Mouse (Mus musculus): ENCODE results near the gene Prodh2. TPM values are rescaled to one million over a fixed set of nuclear protein-coding genes. Genes with fewer than 3 reads are reported as not detected.

Gene Prodh2
- polyA plus RNA-seq (2014; fragmentation: Illumina TruSeq; extraction: RNeasy Lipid Tissue Mini Kit (QIAGEN cat#74804); ENCODE audit: low read depth, low replicate concordance), result not detected

GRCm38 (mm10) chr7:30493401-30493931, at the start of gene Prodh2:
TSS of gene Prodh2 (plus strand) at chr7:30493622.

DNA sequence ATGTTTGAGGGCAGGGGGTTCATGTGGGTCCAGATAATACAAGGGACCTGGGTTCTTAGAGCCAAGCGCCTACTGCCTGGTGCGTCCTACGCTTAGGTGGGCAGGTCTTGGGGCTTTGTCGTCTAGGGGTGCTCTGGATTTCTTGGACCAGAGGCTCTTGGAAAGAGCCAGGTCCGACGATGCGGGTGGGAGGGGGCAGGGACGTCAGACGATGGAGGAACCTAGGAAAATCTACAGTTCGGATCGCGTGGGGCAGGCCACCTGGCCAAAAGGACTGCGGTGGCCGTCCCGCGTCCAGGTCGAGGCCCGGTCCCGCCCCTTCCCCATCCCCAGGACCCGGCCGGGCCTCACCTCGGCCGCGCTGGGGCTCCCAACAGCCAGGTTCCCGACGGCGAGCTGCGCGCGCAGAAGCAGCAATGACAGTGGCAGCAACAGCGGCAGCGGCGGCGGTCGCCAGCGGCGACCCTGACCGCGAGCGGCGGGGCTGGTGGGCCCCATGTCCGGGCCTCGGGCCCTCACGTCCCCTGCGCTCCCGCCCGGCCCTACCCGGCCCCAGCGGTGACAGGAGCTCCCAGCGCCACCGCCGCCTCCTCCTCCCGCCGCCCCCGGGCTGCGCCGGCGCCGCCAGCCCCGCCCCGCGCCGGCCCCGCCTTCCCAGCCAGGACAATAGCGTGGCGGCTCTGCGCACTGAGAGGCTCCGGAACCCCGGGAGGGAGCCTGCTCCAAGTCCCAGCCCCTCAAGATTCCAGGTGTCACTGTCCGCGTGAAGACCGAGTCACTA, 48.3 kb upstream of the Prodh2 start, which contains the start of gene Aplp1:
Gene Aplp1 (minus strand): TSS at position 565 of the 781 bp plus-strand sequence.

GRCm38 (mm10) chr7:30457629-30458330, 35.6 kb upstream of the Prodh2 start, which contains the start of the genes Kirrel2 and Nphs1:
TSS of gene Kirrel2 (minus strand) at chr7:30457690.
TSS of gene Nphs1 (plus strand) at chr7:30458315.

DNA sequence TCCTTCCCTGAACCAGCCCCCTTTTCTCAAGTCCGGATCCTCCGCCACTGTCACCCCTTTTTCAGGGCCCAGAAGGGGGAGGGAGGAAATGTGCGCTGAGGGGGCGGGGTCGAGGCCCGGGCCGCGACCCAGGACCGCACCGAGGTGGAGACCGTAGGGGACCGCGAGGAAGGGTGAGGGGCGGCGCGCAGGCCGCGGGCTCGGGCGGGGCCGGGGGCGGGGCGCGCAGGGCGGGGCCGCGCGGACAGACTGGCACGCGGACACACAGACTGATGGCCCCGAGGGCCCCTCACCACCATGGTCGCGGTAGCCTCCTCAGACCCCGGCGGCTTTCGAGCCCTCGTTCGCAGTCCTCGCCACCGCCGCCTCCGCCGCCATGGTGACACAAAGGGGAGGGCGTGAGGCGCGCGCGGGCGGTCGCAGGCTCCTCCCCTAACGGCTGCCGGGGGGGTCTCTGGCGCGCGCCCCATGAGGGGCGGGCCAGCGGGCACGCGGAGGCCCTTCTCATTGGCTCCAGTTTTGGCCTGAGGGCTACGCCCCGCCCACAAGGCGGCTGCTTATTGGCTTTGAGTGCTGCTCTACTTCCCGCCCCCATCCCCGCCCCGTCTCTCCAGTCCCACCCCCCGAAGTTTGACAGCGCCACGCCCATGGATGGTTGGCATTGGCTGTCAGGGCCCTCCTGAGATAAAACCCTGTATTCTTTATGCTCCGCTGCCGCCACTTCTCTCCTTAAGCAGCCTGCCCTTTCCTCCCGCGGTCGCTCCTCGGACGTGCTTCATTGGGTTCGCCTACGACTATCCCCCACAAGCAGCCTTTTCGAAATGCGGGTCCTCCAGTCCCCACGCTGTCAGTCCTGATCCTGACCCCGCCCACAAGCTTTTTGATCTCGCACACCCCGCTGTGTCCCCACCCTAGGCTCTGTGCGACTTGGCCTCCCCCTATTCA, 41.5 kb downstream of the Prodh2 start, which contains the start of gene Arhgap33:
Gene Arhgap33 (minus strand): TSS at position 428 of the 945 bp plus-strand sequence.

DNA sequence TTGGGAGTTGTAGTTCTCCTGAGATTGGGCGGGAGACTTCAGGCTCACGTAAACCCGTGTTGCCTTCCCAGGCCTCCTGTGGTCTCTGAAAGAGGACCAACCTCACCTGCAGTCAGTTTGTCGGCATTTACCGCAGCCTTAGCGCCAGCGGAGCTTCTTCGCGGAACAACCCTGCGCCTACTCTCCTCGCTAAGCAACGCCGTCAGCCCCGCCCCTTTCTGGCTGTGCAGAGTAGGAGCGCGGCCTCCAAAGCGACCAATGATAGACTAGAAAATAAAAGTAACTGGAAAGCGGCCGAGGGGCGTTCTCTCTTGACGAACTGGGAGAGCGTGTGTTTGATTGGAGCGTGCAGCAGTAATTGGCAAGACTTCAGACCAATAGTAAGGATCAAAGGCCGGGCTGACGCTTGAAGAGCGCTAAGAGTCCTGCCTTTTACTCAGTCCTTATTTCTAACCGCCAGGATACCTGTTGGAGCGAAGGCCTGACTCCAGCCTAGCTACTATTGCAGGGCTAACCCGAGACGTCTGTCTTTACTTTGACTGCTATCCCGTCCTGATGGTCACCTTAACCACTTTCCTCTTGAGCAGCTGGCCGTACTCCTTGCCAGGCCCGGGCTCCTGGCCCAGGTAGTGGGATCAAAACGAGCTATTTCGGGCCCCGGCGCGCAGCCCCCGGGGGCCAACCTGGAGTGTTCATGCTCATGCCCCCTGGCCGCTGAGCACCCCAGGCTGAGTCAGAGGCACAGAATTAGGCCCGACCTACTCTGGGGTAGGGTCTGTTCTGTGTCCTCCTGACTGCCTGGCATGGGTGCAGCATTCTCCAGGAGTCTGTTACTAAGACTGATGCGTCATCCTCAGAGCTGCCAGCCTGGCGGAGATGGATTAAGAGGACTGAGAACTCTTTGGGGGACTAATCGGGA, 58.9 kb downstream of the Prodh2 start, which contains the start of the genes Hspb6 and Proser3:
Gene Hspb6 (plus strand): TSS at position 77 of the 919 bp plus-strand sequence.
Gene Proser3 (minus strand): TSS at position 198 of the 919 bp plus-strand sequence.

GRCm38 (mm10) chr7:30559443-30559954, 66.1 kb downstream of the Prodh2 start, which contains the start of gene Lin37:
TSS of gene Lin37 (minus strand) at chr7:30559838.

Other genes starting within 250 kb of the Prodh2 start
- 0.63 TPM for gene Thap8, start 213.5 kb upstream of the Prodh2 start, polyA plus RNA-seq (2014; fragmentation: Illumina TruSeq; extraction: RNeasy Lipid Tissue Mini Kit (QIAGEN cat#74804); ENCODE audit: low read depth, low replicate concordance)
- gene Wdr62, start 213.2 kb upstream of the Prodh2 start, polyA plus RNA-seq (2014; fragmentation: Illumina TruSeq; extraction: RNeasy Lipid Tissue Mini Kit (QIAGEN cat#74804); ENCODE audit: low read depth, low replicate concordance), result 22.5 TPM
- gene Clip3, start 201.9 kb upstream of the Prodh2 start, polyA plus RNA-seq (2014; fragmentation: Illumina TruSeq; extraction: RNeasy Lipid Tissue Mini Kit (QIAGEN cat#74804); ENCODE audit: low read depth, low replicate concordance), result 9.1 TPM
- 1.8 TPM for gene Alkbh6, start 184.9 kb upstream of the Prodh2 start, polyA plus RNA-seq (2014; fragmentation: Illumina TruSeq; extraction: RNeasy Lipid Tissue Mini Kit (QIAGEN cat#74804); ENCODE audit: low read depth, low replicate concordance)
- 0.78 TPM for gene Syne4, start 178.8 kb upstream of the Prodh2 start, polyA plus RNA-seq (2014; fragmentation: Illumina TruSeq; extraction: RNeasy Lipid Tissue Mini Kit (QIAGEN cat#74804); ENCODE audit: low read depth, low replicate concordance)
- 0.57 TPM for gene E130208F15Rik, start 171.9 kb upstream of the Prodh2 start, polyA plus RNA-seq (2014; fragmentation: Illumina TruSeq; extraction: RNeasy Lipid Tissue Mini Kit (QIAGEN cat#74804); ENCODE audit: low read depth, low replicate concordance)
- 2.2 TPM for gene Sdhaf1, start 169.7 kb upstream of the Prodh2 start, polyA plus RNA-seq (2014; fragmentation: Illumina TruSeq; extraction: RNeasy Lipid Tissue Mini Kit (QIAGEN cat#74804); ENCODE audit: low read depth, low replicate concordance)
- not detected for gene Lrfn3, start 130.8 kb upstream of the Prodh2 start, polyA plus RNA-seq (2014; fragmentation: Illumina TruSeq; extraction: RNeasy Lipid Tissue Mini Kit (QIAGEN cat#74804); ENCODE audit: low read depth, low replicate concordance)
- not detected for gene Tyrobp, start 79.9 kb upstream of the Prodh2 start, polyA plus RNA-seq (2014; fragmentation: Illumina TruSeq; extraction: RNeasy Lipid Tissue Mini Kit (QIAGEN cat#74804); ENCODE audit: low read depth, low replicate concordance)
- gene Hcst, start 73.8 kb upstream of the Prodh2 start, polyA plus RNA-seq (2014; fragmentation: Illumina TruSeq; extraction: RNeasy Lipid Tissue Mini Kit (QIAGEN cat#74804); ENCODE audit: low read depth, low replicate concordance), result not detected
- 0.10 TPM for gene Nfkbid, start 71.9 kb upstream of the Prodh2 start, polyA plus RNA-seq (2014; fragmentation: Illumina TruSeq; extraction: RNeasy Lipid Tissue Mini Kit (QIAGEN cat#74804); ENCODE audit: low read depth, low replicate concordance)
- 1.3 TPM for gene Aplp1, start 48.1 kb upstream of the Prodh2 start, polyA plus RNA-seq (2014; fragmentation: Illumina TruSeq; extraction: RNeasy Lipid Tissue Mini Kit (QIAGEN cat#74804); ENCODE audit: low read depth, low replicate concordance)
- gene Kirrel2, start 35.9 kb upstream of the Prodh2 start, polyA plus RNA-seq (2014; fragmentation: Illumina TruSeq; extraction: RNeasy Lipid Tissue Mini Kit (QIAGEN cat#74804); ENCODE audit: low read depth, low replicate concordance), result not detected
- 0.07 TPM for gene Nphs1, start 35.3 kb upstream of the Prodh2 start, polyA plus RNA-seq (2014; fragmentation: Illumina TruSeq; extraction: RNeasy Lipid Tissue Mini Kit (QIAGEN cat#74804); ENCODE audit: low read depth, low replicate concordance)
- 4.2 TPM for gene Arhgap33, start 41.4 kb downstream of the Prodh2 start, polyA plus RNA-seq (2014; fragmentation: Illumina TruSeq; extraction: RNeasy Lipid Tissue Mini Kit (QIAGEN cat#74804); ENCODE audit: low read depth, low replicate concordance)
- gene Hspb6, start 58.6 kb downstream of the Prodh2 start, polyA plus RNA-seq (2014; fragmentation: Illumina TruSeq; extraction: RNeasy Lipid Tissue Mini Kit (QIAGEN cat#74804); ENCODE audit: low read depth, low replicate concordance), result 35.8 TPM
- 5.3 TPM for gene Proser3, start 58.7 kb downstream of the Prodh2 start, polyA plus RNA-seq (2014; fragmentation: Illumina TruSeq; extraction: RNeasy Lipid Tissue Mini Kit (QIAGEN cat#74804); ENCODE audit: low read depth, low replicate concordance)
- 9.7 TPM for gene Lin37, start 66.2 kb downstream of the Prodh2 start, polyA plus RNA-seq (2014; fragmentation: Illumina TruSeq; extraction: RNeasy Lipid Tissue Mini Kit (QIAGEN cat#74804); ENCODE audit: low read depth, low replicate concordance)
- gene U2af1l4, start 69.7 kb downstream of the Prodh2 start, polyA plus RNA-seq (2014; fragmentation: Illumina TruSeq; extraction: RNeasy Lipid Tissue Mini Kit (QIAGEN cat#74804); ENCODE audit: low read depth, low replicate concordance), result 13.3 TPM
- gene Gm49396, start 69.7 kb downstream of the Prodh2 start, polyA plus RNA-seq (2014; fragmentation: Illumina TruSeq; extraction: RNeasy Lipid Tissue Mini Kit (QIAGEN cat#74804); ENCODE audit: low read depth, low replicate concordance), result 0.97 TPM
- gene Psenen, start 70.0 kb downstream of the Prodh2 start, polyA plus RNA-seq (2014; fragmentation: Illumina TruSeq; extraction: RNeasy Lipid Tissue Mini Kit (QIAGEN cat#74804); ENCODE audit: low read depth, low replicate concordance), result 22.6 TPM
- gene Igflr1, start 71.8 kb downstream of the Prodh2 start, polyA plus RNA-seq (2014; fragmentation: Illumina TruSeq; extraction: RNeasy Lipid Tissue Mini Kit (QIAGEN cat#74804); ENCODE audit: low read depth, low replicate concordance), result not detected
- 7.6 TPM for gene Kmt2b, start 95.1 kb downstream of the Prodh2 start, polyA plus RNA-seq (2014; fragmentation: Illumina TruSeq; extraction: RNeasy Lipid Tissue Mini Kit (QIAGEN cat#74804); ENCODE audit: low read depth, low replicate concordance)
- gene Zbtb32, start 105.3 kb downstream of the Prodh2 start, polyA plus RNA-seq (2014; fragmentation: Illumina TruSeq; extraction: RNeasy Lipid Tissue Mini Kit (QIAGEN cat#74804); ENCODE audit: low read depth, low replicate concordance), result 21.3 TPM
- gene Upk1a, start 119.2 kb downstream of the Prodh2 start, polyA plus RNA-seq (2014; fragmentation: Illumina TruSeq; extraction: RNeasy Lipid Tissue Mini Kit (QIAGEN cat#74804); ENCODE audit: low read depth, low replicate concordance), result not detected
- gene Cox6b1, start 132.5 kb downstream of the Prodh2 start, polyA plus RNA-seq (2014; fragmentation: Illumina TruSeq; extraction: RNeasy Lipid Tissue Mini Kit (QIAGEN cat#74804); ENCODE audit: low read depth, low replicate concordance), result 113 TPM
- gene Etv2, start 142.2 kb downstream of the Prodh2 start, polyA plus RNA-seq (2014; fragmentation: Illumina TruSeq; extraction: RNeasy Lipid Tissue Mini Kit (QIAGEN cat#74804); ENCODE audit: low read depth, low replicate concordance), result not detected
- gene Rbm42, start 156.7 kb downstream of the Prodh2 start, polyA plus RNA-seq (2014; fragmentation: Illumina TruSeq; extraction: RNeasy Lipid Tissue Mini Kit (QIAGEN cat#74804); ENCODE audit: low read depth, low replicate concordance), result 0.29 TPM
- 7.4 TPM for gene Haus5, start 171.4 kb downstream of the Prodh2 start, polyA plus RNA-seq (2014; fragmentation: Illumina TruSeq; extraction: RNeasy Lipid Tissue Mini Kit (QIAGEN cat#74804); ENCODE audit: low read depth, low replicate concordance)
- 380 TPM for gene Pmis2, start 178.0 kb downstream of the Prodh2 start, polyA plus RNA-seq (2014; fragmentation: Illumina TruSeq; extraction: RNeasy Lipid Tissue Mini Kit (QIAGEN cat#74804); ENCODE audit: low read depth, low replicate concordance)
- 6.8 TPM for gene 2200002J24Rik, start 205.3 kb downstream of the Prodh2 start, polyA plus RNA-seq (2014; fragmentation: Illumina TruSeq; extraction: RNeasy Lipid Tissue Mini Kit (QIAGEN cat#74804); ENCODE audit: low read depth, low replicate concordance)
- gene Atp4a, start 218.6 kb downstream of the Prodh2 start, polyA plus RNA-seq (2014; fragmentation: Illumina TruSeq; extraction: RNeasy Lipid Tissue Mini Kit (QIAGEN cat#74804); ENCODE audit: low read depth, low replicate concordance), result 0.25 TPM
- 14.5 TPM for gene Tmem147, start 235.9 kb downstream of the Prodh2 start, polyA plus RNA-seq (2014; fragmentation: Illumina TruSeq; extraction: RNeasy Lipid Tissue Mini Kit (QIAGEN cat#74804); ENCODE audit: low read depth, low replicate concordance)